Mouse (Mus musculus) myocyte (in vitro differentiated cells): ENCODE results near the gene Them7.

Experiments
- CEBPB ChIP-seq: IDR thresholded peaks from 2 replicates; pipeline ENCODE4 v1.6.1; 2011; ENCODE audit warnings: mild to moderate bottlenecking, moderate library complexity; ENCODE audit not compliant: poor library complexity, insufficient read depth, severe bottlenecking
- E2F4 ChIP-seq: IDR thresholded peaks from one replicate; pipeline ENCODE4 v1.6.1; 2011; ENCODE audit warnings: mild to moderate bottlenecking, control low read depth, moderate library complexity; ENCODE audit not compliant: insufficient read depth
- POLR2A ChIP-seq: IDR thresholded peaks from one replicate; pipeline ENCODE4 v1.6.1; 2011; ENCODE audit warnings: low read depth, mild to moderate bottlenecking, control low read depth, moderate library complexity; ENCODE audit not compliant: insufficient read length
- POLR2AphosphoS2 ChIP-seq: IDR thresholded peaks from one replicate; pipeline ENCODE4 v1.6.1; 2011; ENCODE audit warnings: low read depth, control low read depth; ENCODE audit not compliant: insufficient read length
- REST ChIP-seq: IDR thresholded peaks from one replicate; pipeline ENCODE4 v1.6.1; 2011; ENCODE audit warnings: mild to moderate bottlenecking, control low read depth, moderate library complexity; ENCODE audit not compliant: insufficient read depth, insufficient read length
- SRF ChIP-seq: IDR thresholded peaks from one replicate; pipeline ENCODE4 v1.6.1; 2011; ENCODE audit warnings: low read depth; ENCODE audit not compliant: control insufficient read depth, insufficient read length
- TCF12 ChIP-seq: IDR thresholded peaks from one replicate; pipeline ENCODE4 v1.6.1; 2011; ENCODE audit warnings: mild to moderate bottlenecking, control low read depth; ENCODE audit not compliant: poor library complexity, insufficient read depth, severe bottlenecking
- USF1 ChIP-seq: IDR thresholded peaks from one replicate; pipeline ENCODE4 v1.6.1; 2011; ENCODE audit warnings: low read depth, mild to moderate bottlenecking, control low read depth, moderate library complexity

DNA sequence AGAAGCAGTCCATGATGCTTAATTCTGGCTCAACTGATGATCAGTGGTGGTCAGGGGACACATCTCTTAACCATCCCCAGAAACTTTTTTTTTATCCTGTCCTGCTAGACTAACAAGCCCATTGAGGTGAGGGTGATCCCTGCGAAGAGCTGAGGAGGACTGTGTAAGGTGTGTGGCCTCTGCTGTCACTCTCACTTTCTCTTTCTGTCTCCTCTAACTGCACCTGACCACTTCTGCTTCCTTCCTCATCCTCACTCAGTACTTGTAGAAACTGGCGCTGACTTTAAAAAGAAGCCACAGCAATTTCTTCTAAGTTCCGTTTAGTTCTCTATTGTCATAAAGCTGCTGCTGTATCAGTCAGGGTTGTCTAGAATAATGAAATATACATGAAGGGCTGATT is 39.0 kb upstream of the Them7 start:
- no peak for TF ChIP-seq POLR2A
- TF ChIP-seq USF1 = no peak
- no peak for TF ChIP-seq CEBPB
- TF ChIP-seq E2F4 = no peak
- TF ChIP-seq POLR2AphosphoS2 = no peak
- no peak for TF ChIP-seq SRF
- no peak for TF ChIP-seq REST
- no peak for TF ChIP-seq TCF12
